Mouse (Mus musculus) adipocyte (in vitro differentiated cells): ENCODE results near the gene Dkk2.
"Not testable (repeated sequence)": the region's sequence is repeated elsewhere in the genome, so short reads cannot be mapped to it uniquely, and the experiment has no call there.

Experiments
- DNase-seq: peaks from one replicate; pipeline ENCODE4 v3.0.0-alpha.2; 2016; ENCODE audit warnings: low spot score

Gene Dkk2

DNA sequence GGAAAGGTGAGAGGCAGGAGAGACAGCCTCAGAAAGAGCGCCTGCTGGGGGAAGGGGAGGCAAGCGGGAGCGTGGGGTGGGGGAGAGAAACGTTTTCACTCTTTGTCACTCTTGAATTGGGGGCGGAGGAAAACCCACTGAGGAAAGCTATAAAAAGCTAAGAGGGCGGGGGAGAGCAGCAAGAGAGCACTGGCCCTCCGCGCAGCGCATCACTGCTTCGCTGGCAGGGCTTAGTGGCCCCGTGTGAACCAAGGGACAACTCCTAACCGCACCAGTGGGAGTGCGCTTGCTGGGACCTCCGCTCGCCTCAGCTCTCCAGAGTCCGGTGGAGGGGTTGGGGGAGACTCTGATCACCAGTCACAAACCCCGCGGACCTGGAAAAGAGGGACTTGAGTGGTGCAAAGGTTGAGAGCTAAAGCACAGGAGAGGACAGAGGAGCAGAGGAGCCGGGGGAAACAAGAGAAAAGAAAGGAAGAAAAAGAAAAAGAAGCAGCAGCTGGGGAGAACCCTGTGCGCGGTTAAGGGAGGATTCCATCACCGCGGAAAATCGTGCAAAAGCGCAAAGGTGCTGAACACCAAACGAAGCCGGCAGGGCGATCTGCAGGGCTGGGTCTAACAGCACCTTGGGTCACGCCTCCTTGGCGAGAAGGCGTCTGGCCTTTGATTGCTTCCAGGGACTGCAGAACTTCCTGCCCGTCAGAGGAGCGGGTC lies at the start of gene Dkk2:
TSS of gene Dkk2 (plus strand) at position 181 of the 711 bp plus-strand sequence.
- no peak for DNase-seq

DNA sequence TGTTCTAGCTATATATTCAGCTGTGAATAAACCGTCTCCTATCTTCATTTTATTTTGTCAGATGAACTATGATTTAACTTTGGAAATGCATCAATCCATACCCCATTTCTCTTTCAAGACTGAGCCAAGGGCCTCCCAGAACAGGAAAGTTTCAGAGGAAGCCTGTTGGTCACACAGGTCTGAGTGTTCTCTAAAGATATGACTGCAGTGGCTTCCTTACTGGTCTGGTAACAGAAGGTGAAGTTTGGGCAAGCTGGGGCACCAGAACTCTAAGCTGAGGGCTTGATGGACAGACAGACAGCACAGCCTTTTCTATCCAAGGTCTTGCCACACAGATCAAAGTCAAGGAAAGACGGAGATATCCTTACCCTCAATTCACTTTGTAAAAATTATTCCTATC lies 48.4 kb upstream of the Dkk2 start:
- no peak for DNase-seq

DNA sequence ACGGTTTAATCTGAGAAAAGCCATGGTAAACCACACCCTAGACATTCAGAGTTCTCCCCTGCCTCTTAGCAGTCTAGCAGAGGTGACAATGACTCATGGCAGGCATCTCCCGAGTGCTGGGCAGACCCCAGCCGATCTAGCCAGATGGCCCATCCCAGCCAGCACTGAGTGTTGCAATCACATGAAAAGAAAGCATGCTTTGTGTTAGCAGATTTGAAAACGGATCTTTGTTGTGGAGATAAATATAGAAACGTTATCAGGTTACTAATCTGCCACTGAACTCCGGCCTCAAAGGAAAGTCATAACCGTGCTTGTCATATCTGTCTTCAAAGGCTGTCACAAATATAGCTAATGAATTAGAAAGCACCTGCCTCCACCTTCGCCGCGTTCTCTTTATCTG lies 47.4 kb upstream of the Dkk2 start:
- no peak for DNase-seq

DNA sequence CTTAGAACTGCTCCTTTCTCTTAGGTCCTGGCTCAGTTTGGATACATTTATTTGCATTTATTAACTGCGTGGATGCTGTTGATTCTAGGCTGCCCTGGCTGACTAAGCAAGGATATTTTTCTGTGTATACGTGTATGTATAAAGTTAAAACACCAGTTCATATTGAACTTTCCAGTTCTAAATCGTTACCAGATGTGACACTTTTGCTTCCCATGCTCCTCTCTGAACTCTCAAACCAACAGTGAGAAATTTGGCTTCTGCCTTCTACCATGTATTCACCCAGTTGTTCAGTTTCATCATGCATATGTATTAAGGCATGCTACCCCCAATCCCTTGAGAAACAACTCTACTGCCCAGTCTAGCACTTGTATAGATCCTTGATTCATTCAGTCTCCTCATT lies 45.0 kb upstream of the Dkk2 start:
- no peak for DNase-seq

DNA sequence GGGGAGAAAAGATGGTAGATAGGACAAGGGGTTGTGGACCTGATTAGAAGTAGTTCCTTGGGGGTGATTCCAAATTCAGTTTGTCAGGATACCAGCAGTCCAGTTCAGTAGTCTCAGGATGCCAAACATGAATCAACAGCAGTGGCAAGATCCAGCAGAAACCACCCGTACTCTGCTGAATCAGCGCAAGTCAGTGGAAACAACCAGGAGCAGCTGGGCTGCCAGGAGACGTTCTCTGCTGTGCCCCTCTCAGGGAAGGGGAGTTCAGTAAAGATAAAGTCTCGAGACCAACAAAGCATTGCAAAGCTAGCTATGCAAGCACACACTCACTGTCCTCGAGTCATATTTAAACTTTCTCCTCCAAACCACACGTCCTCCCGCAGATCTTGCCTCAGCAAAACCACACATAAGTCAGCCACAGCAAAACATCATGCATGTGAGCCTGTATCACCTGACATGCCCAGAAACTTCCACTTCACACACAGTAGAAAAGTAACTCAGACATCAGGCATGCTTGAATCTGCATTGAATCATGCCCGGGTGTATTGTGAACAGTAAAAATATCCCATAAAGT lies 34.1 kb upstream of the Dkk2 start:
- no peak for DNase-seq

DNA sequence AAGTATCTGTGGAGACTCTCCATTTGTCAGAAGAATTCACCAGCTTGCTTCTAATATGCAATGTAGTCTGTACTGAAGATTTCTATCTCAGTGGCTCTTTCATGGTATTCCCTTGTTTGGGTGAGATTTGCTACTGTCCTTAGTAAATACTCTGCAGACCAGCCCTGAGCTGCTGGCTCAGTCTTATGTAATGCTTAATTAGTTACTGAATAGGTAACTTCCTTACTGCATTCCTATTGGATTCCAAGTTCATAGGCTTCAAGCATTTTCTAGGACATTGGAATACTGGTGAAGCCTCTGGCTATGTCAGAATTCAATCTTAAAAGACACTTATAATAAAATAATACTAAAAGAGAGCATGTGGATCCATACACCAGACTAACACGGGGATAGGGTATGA lies 22.3 kb upstream of the Dkk2 start:
- DNase-seq = not testable (repeated sequence)

DNA sequence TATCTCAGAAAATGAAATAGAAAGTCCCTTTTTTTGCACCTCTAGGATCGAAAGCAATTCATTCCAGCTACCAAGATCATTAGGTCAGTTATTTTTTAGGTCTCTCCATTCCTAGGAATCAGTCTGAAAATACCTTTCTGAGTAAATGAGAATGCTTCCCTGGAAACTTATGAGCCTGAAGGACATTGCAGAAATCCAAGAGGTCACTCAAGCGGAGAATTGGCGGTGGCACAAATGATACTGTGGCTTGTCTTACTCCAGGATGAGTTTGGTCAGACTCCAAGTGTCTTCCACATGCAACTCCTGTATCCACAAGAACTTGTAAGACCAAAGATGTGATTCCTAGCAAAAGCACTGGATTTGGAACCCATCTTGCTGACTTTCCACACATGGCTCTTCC lies 21.7 kb upstream of the Dkk2 start:
- DNase-seq = no peak

DNA sequence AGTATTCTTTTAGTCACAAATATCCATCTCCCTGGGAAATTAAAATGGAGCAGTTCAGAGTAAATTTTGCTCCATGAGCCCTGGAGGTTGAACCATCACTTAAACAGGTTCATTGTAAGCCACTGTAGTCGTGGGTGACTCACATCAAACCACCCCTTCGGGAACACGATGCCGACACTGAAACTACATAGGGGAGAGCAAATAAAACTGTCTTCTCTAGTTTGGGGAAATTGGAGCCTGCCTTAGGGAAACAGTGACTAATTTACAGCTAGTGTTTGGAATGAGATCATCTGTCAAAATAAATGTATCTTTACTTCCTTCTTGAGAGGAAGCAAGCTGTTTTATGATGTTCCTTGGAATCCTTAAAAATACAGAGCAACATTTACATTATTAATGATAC lies 21.1 kb upstream of the Dkk2 start:
- DNase-seq = no peak

DNA sequence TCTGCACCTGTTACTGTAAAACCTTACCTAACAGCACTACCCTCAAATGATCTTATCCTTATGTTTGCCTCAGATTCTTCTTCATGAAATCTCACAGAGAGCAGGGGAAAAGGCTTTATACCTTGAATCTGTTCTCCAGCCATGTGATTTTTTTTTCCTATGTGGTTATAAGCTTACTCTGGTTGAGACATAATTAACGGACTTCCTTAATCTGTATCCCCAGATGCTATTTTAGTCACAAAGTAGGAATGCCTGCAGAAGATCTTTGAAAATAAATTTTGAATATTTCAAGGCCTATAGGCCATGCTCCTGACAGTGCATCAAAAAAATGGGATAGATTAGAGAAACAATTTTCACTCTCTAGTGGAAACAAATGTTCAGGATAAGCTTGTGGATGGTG lies 20.2 kb upstream of the Dkk2 start:
- DNase-seq = no peak

DNA sequence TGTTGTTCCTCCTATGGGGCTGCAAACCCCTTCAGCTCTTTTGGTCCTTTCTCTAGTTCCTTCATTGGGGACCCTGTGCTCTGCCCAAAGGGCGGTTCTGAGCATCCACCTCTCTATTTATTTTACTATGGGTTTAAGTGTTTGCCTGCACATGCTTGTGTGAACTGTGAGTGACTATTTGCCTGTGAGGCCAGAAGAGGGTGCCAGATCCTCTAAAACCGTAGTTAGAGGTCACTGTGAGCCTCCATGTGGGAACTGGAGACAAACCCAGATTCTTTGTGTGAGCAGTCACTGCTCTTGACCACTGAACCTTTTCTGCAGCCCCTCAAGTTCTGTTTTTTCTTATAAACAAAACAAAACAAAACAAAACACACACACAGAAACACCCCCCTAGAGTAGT lies 14.1 kb upstream of the Dkk2 start:
- peak; percentile 12 for DNase-seq

DNA sequence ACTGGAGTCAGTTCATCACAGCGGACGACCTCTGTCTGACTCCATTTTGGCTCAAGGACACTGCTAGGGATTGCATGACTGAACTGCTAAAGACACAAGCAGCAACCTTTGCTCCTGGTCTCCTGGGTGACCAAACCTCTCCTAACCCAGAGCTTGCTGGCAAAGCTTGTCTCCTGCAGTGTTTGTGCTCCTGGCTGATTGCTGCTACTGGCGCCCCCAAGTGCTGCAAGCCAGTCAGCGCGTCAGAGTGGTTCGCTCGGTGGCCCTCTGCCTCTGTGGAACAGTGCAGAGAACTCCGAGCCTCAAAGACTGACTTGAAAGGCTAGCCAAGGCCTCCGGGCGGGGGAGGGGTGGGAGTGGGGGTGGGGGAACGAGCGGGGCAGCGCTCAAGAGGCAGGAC lies 1.1 kb upstream of the Dkk2 start:
- DNase-seq = peak; percentile 18

DNA sequence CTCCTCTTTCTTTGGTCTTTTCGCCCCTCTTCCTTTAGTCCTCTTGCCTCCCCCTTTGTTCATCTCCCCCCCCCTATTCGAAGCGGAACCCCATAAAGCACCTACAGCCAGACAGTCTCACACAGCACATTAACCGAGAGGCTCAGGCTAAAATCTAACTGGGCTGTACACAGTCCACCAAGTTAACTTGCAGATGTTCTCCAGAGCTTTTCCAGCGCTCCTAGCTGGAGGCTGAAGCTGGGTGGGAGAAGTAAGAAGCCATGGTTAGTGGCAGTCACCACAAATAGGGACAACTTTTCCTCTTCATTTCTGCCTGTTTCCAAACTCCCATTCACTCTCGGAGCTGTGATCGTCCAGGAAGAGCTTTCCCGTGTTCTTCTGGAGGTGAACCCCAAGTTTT lies 412 bp upstream of the Dkk2 start:
- no peak for DNase-seq

DNA sequence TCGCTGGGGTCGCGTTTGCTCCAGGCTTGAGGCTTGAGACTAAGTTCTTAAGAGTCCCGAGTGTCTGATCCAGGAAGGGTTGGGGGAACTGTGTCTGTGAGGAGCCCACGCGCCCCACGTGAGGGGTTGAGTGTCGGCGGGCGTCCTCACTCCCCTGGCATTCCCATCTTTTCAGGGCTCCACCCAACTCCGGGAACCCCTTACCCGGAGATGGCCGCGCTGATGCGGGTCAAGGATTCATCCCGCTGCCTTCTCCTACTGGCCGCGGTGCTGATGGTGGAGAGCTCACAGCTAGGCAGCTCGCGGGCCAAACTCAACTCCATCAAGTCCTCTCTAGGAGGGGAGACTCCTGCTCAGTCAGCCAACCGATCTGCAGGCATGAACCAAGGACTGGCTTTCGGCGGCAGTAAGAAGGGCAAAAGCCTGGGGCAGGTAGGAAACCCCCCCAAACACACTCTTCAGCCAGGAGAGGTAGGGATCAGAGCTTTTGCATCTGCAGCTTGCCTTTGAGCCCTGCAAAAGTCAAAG lies 795 bp downstream of the Dkk2 start:
- DNase-seq = no peak

DNA sequence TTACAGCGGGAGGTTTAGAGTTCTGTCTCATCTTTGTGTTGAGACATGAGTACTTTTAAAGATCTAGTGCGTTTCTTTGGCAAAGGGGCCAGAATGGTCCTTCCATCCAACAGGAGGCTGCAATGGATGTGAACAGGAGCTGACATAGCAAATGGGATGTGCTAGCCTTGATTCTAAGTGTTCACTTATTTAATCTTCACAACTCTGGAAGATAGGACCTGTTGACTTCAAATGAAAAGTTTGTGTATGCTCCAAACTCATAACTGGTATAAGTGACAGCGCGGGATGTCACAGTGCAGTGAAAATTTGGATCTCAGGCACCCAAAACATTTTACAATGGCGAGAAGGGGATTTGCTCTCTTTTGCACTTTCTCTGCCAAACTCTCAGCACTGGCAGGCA lies 1.4 kb downstream of the Dkk2 start:
- DNase-seq = no peak

DNA sequence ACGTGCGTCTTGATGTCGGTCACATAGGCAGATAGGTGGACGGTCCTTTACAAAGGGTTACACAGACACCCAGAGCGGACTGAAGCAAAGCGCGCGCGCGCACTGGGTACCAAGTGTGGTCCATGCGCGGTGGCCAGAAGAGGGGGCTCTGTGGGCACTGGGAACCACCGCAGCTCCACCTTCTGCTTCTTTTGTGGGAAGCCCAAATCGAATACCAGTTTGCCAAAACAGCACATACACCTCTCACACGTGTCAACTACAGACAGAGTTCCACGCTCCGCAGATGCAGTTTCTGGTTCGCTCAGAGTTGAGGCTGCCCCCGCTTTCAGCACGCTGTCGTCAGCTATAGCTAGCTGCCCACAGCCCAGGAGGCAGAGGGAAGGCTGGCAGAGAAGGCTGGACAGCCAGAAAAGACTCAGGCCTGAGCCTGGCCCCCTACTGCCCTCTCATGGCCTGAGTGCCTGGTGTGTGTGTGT lies 2.0 kb downstream of the Dkk2 start:
- DNase-seq = no peak

DNA sequence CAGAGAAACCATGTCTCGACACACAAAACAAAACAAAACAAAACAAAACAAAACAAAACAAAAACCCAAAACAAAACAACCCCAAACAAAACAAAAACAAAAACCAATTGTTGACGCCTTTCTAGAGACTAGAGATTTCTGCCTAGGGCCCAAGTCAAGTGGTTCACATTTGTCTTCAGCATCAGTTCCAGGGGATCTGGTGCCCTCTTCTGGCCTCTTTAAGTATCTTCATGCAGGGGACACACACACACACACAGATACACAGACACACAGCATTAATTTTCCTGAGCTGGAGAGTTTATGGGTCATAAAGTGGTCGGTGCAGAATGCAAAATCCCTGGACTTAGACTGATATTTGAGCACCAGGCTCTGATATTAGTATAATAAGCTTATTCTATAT lies 7.9 kb downstream of the Dkk2 start:
- no peak for DNase-seq

DNA sequence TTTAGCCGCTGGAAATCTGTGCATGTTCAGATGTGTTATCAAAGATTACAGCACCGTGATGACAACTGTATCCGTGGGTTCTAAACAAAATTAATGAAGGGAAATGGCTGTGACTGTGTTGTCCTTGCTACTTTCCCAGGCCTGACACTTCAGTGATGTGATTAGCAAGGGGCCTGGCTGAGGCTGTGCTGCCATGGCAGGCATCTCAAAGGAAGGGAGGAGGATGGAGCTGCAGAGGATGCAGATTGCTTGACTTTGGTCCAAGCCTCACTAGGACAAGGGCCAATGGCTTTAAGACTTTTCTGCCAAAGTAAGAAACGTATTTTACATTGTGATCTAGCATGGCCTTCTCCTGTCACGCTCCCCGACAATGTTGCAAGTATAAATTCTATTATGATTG lies 11.2 kb downstream of the Dkk2 start:
- DNase-seq = peak; percentile 14

DNA sequence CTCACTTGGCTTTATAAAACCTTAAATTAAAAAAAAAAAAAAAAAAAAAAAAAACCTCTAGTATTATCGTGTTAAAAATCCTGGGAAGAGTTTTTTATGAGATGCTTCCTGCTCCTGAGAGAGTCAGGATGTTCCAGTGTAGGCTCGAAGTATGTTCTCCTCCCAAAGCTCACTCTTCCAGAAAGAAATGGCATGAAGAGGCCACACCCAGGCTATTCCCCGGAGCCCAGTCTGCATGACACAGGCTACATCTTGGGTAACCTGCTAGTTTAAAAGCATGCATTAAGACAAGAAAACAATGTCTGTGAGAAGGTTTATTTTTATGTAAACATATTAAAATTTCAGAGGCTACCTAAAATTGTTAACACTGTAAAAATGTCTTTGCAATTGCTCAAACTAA lies 15.7 kb downstream of the Dkk2 start:
- DNase-seq = no peak

DNA sequence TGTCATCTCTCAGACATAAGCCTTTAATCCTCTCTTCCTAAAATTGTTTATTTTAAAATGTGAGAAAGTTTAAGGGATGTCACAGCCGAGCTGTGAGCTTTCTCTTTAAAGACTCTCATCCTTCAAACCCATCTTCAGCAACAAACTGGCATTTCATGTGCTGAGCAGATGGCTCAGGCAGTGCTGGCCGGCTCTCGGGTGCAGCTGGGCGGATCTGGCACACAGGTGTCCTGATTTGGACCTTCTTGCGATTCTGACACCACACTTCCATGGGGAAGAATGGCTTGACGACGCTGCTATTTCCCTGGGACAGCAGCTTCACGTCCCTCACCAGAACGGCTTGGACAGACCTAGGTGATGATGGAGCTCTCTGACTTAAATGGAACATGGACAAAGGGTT lies 17.9 kb downstream of the Dkk2 start:
- DNase-seq = no peak

DNA sequence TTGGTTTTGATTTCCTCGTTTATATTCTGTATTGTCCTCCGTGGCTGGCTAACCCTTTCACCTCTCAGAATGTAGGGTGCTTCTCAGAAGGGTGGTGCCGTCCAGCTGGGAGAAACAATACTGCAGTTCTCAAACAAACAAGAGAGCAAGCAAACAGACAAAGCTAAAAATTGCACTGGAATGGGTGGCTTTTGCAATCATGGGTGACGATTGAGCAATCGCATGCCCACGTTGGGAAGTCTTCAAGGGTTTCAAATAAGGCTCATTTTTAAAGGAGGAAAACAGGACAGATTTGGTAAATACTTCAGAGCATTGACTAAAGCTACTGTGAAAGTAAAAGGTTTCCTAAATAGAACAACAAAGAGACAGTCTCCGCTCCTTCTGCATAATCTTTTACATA lies 18.4 kb downstream of the Dkk2 start:
- DNase-seq = peak; percentile 10

DNA sequence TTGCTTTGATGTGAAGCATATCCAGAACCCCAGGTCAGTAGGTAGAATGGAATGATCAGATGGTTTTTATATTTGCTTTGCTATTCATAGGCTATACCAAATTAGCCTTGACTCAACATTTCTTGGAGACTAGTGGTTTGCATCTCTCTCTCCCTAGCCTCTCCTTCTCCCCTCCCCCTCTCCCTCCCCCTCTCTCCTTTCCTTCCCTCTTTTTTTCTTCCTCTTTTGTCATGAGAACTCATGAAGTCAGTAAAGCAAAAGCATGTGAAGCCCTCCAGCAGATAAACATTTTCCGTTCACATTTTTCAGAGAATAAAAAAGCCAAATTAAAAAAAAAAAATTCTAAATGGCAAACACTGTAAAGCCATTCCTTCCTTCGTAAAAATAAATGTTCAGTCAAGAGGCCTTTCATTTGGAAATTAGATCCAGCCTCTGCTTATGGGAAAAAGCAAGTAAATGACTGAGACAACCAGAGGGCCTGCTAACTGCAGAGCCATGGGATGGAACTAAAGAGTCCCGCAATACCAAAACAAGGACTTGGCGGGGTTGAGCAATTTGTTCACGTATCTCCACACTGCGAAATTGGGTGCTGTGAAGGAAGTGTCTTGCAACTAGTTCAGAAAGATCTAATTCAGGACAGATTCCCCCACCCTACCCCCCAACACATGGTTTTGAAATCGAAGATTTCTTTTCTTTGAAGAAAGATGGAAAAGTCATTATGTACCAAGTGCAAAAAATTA lies 30.9 kb downstream of the Dkk2 start:
- no peak for DNase-seq

DNA sequence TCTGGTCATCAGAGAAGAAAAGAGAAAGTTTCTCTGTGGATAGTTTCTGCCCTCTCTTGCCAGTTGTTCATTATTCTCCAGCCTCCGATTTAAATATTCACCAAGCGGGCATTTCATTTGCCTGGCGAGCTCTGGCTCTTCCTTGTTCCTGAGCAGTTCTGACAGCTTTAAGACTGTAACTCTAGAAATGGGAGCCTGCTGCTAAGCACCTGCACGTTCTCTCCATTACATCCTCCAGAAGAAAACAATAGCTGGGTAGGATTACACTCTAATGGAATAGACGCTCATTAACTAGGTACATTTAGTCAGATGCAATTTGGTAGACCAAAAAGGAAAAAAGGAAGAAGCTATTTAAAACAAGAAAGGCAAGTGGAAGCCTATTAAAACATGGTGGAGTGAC lies 36.3 kb downstream of the Dkk2 start:
- no peak for DNase-seq

DNA sequence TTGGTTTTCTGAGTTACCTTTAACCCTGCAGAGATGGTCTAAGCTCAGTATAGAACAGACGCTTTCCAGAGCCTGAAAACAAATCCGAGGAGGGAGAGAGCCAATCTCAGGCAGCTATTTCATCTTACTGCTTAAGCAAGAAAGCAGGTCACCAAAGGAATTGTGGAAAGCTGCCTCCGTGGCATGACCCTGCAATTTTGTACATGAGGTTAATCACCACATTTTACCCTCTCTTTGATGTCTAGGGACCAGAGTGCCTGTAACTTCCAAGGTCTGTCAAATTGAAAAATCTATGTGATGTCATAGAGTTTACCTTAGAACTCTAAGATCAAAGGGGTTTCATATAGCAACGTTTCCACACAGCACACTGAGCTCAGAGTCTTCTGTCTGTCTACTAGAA lies 37.5 kb downstream of the Dkk2 start:
- no peak for DNase-seq
